Mouse (Mus musculus) brain, embryonic 14.5 days (tissue): ENCODE measurements at regions not wholly inside any gene's neighbourhood (a gene's known extent, or its start where the extent isn't known, plus 50 kb on each side); places are given as distances from the start of the nearest gene placed in this dataset.

Source experiments
- CTCF ChIP-seq: fragments of 200-500 bp; IDR thresholded peaks from 2 replicates; pipeline ENCODE4 v1.5.1; 2012; ENCODE audit warnings: inconsistent platforms, mild to moderate bottlenecking, moderate library complexity, borderline replicate concordance; ENCODE audit not compliant: insufficient read depth, insufficient read length; ENCODE audit errors: extremely low read depth
- POLR2A ChIP-seq: fragments of 200-500 bp; IDR thresholded peaks from 2 replicates; pipeline ENCODE4 v1.6.1; 2012; ENCODE audit warnings: mild to moderate bottlenecking, inconsistent platforms, borderline replicate concordance; ENCODE audit not compliant: poor library complexity, insufficient read depth, insufficient read length, severe bottlenecking; ENCODE audit errors: extremely low read depth

GRCm38 (mm10) chr14:72942571-72942970, 106.3 kb downstream of the Cysltr2 start:
- TF ChIP-seq CTCF = no peak
- TF ChIP-seq POLR2A = no peak
